Mouse (Mus musculus): ENCODE results near the gene Rbfox2.

DNA sequence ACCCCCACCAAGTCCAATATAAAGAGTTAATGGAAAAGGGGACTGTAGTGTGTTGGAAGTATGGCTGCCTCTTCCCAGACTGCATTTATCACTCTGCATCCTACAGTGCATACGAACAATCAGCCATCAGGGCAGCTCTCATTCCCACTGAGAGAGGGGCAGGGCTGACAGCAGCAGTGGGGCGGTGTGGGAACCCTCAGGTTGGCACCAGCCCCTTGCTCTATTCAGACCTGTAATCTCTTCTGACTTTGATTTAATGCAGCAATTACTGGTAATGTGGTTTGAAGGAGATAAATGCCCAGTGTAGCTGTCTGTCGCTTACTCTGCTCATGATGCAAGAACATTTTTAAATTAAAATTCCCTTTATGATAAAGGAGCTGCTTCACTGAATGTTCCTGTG lies 134.4 kb downstream of the Rbfox2 start:
- TF ChIP-seq CTCF (conservative IDR thresholded peaks at IDR 0.05; ENCODE audit: low read length) (no peak), POU5F1 (IDR thresholded peaks at IDR 0.05; ENCODE audit: borderline replicate concordance, low read length) (no peak)

Data from E14TG2a.4 (cell line).